Mouse (Mus musculus) hindbrain, embryonic 15.5 days (tissue): Measurements from ENCODE around the gene Cntnap4. TPM values are rescaled to one million over a fixed set of nuclear protein-coding genes. Genes with fewer than 3 reads are reported as not detected.

Source experiments
- ATAC-seq: fragments of 200-750 bp; cut with Nextera tagmentation; 2 replicates; pipeline ENCODE4 v1.8.0; 2017; ENCODE audit warnings: low read depth, moderate number of reproducible peaks, moderate TSS enrichment; ENCODE audit not compliant: low FRiP score
- H3K27ac ChIP-seq: fragments of 300-500 bp; sonication (generic); replicated peaks from 2 replicates; pipeline ENCODE4 v1.5.1; 2015; ENCODE audit warnings: mild to moderate bottlenecking, inconsistent platforms
- H3K27me3 ChIP-seq: fragments of 300-500 bp; sonication (generic); 2 replicates; pipeline ENCODE4 v1.6.1; 2015; ENCODE audit warnings: control low read depth, inconsistent platforms
- H3K36me3 ChIP-seq: fragments of 300-500 bp; sonication (generic); 2 replicates; pipeline ENCODE4 v1.6.1; 2015; ENCODE audit warnings: control low read depth, inconsistent platforms
- H3K4me1 ChIP-seq: fragments of 300-500 bp; sonication (generic); replicated peaks from 2 replicates; pipeline ENCODE4 v1.6.1; 2015; ENCODE audit warnings: control low read depth, inconsistent platforms
- H3K4me2 ChIP-seq: fragments of 300-500 bp; sonication (generic); 2 replicates; pipeline ENCODE4 v1.6.1; 2015; ENCODE audit warnings: moderate library complexity, mild to moderate bottlenecking, inconsistent platforms
- H3K4me3 ChIP-seq: fragments of 300-500 bp; sonication (generic); 2 replicates; pipeline ENCODE4 v1.5.1; 2015; ENCODE audit warnings: mild to moderate bottlenecking, inconsistent platforms
- H3K9ac ChIP-seq: fragments of 300-500 bp; sonication (generic); 2 replicates; pipeline ENCODE4 v1.6.1; 2015; ENCODE audit warnings: inconsistent platforms
- H3K9me3 ChIP-seq: fragments of 300-500 bp; sonication (generic); 2 replicates; pipeline ENCODE4 v1.6.1; 2016; ENCODE audit warnings: control low read depth, inconsistent platforms
- WGBS: fragments of 180-500 bp; shearing (Covaris S2); methylation state at CpG from one replicate; pipeline ENCODE4 v1.1.7; 2015; 5-methylcytosine and 5-hydroxymethylcytosine counted together
- polyA plus RNA-seq: library from polyadenylated mRNA; unstranded; fragments of >200 nt; fragmentation: Nextera tagmentation; extraction: Ambion mirVana; gene quantifications from 2 replicates; pipeline ENCODE4 v1.2.1, GENCODE M21; 2015

Gene Cntnap4
- polyA plus RNA-seq, 1 experiment from 2014 or later, result 21.8 TPM

GRCm38 (mm10) chr8:112610121-112610520 lies 40.3 kb downstream of the Cntnap4 start:
- WGBS, result 77% methylated on average over 6 of the region's 6 CpGs
- no peaks in the 10 kb centered on the region for H3K36me3 ChIP-seq
- 0 out of 2 replicates have a peak, but pooled peaks cover 4% of the 10 kb centered on the region for H3K4me1 ChIP-seq
- H3K4me2 ChIP-seq, result no peak overlapping the region
- H3K27me3 ChIP-seq, result no peaks in the 10 kb centered on the region
- ATAC-seq, result no peak
- no peaks in the 10 kb centered on the region for H3K9me3 ChIP-seq
- H3K9ac ChIP-seq, result no peak overlapping the region
- H3K4me3 ChIP-seq, result no peak overlapping the region
- no peak overlapping the region for H3K27ac ChIP-seq

GRCm38 (mm10) chr8:112628791-112629190 lies 58.9 kb downstream of the Cntnap4 start:
- H3K27ac ChIP-seq, result no peak overlapping the region
- no peaks in the 10 kb centered on the region for H3K9me3 ChIP-seq
- no peak for ATAC-seq
- H3K4me3 ChIP-seq, result no peak overlapping the region
- no peaks in the 10 kb centered on the region for H3K27me3 ChIP-seq
- no peak overlapping the region for H3K4me2 ChIP-seq
- H3K9ac ChIP-seq, result no peak overlapping the region
- H3K4me1 ChIP-seq, result no peaks in the 10 kb centered on the region
- no peaks in the 10 kb centered on the region for H3K36me3 ChIP-seq
- WGBS, result 82% methylated on average over 7 of the region's 7 CpGs

GRCm38 (mm10) chr8:112652657-112653056 lies 82.8 kb downstream of the Cntnap4 start:
- no peaks in the 10 kb centered on the region for H3K9me3 ChIP-seq
- no peak overlapping the region for H3K4me3 ChIP-seq
- ATAC-seq, result no peak
- no peak overlapping the region for H3K27ac ChIP-seq
- H3K4me2 ChIP-seq, result no peak overlapping the region
- no peak overlapping the region for H3K9ac ChIP-seq
- no peaks in the 10 kb centered on the region for H3K4me1 ChIP-seq
- H3K27me3 ChIP-seq, result no peaks in the 10 kb centered on the region
- 79% methylated on average over 4 of the region's 4 CpGs for WGBS
- no peaks in the 10 kb centered on the region for H3K36me3 ChIP-seq

GRCm38 (mm10) chr8:112653276-112653675 lies 83.4 kb downstream of the Cntnap4 start:
- H3K4me1 ChIP-seq, result no peaks in the 10 kb centered on the region
- no peak overlapping the region for H3K9ac ChIP-seq
- H3K4me3 ChIP-seq, result no peak overlapping the region
- H3K27me3 ChIP-seq, result no peaks in the 10 kb centered on the region
- WGBS, result 91% methylated on average over 1 of the region's 1 CpGs
- no peak overlapping the region for H3K4me2 ChIP-seq
- no peak overlapping the region for H3K27ac ChIP-seq
- no peaks in the 10 kb centered on the region for H3K36me3 ChIP-seq
- no peak for ATAC-seq
- no peaks in the 10 kb centered on the region for H3K9me3 ChIP-seq

GRCm38 (mm10) chr8:112653994-112654393 lies 84.2 kb downstream of the Cntnap4 start:
- Histone ChIP-seq H3K36me3 (no peaks in the 10 kb centered on the region), H3K27ac (no peak overlapping the region), H3K9me3 (no peaks in the 10 kb centered on the region), H3K4me1 (no peaks in the 10 kb centered on the region), H3K27me3 (no peaks in the 10 kb centered on the region), H3K9ac (no peak overlapping the region), H3K4me3 (no peak overlapping the region), H3K4me2 (no peak overlapping the region)
- no peak for ATAC-seq
- WGBS, result 48% methylated on average over 3 of the region's 3 CpGs

GRCm38 (mm10) chr8:112664067-112664466 lies 94.2 kb downstream of the Cntnap4 start:
- Histone ChIP-seq H3K36me3 (no peaks in the 10 kb centered on the region), H3K9me3 (no peaks in the 10 kb centered on the region), H3K27me3 (no peaks in the 10 kb centered on the region), H3K4me1 (no peaks in the 10 kb centered on the region), H3K9ac (no peak overlapping the region), H3K4me3 (no peak overlapping the region), H3K27ac (no peak overlapping the region), H3K4me2 (no peak overlapping the region)
- no peak for ATAC-seq
- 62% methylated on average over 3 of the region's 3 CpGs for WGBS

GRCm38 (mm10) chr8:112674671-112675070 lies 104.8 kb downstream of the Cntnap4 start:
- H3K27ac ChIP-seq, result no peak overlapping the region
- ATAC-seq, result no peak

GRCm38 (mm10) chr8:112681757-112682156 lies 111.9 kb downstream of the Cntnap4 start:
- no peak for ATAC-seq
- 82% methylated on average over 9 of the region's 9 CpGs for WGBS
- H3K4me3 ChIP-seq, result no peak overlapping the region
- H3K4me1 ChIP-seq, result no peaks in the 10 kb centered on the region
- H3K4me2 ChIP-seq, result no peak overlapping the region
- H3K27me3 ChIP-seq, result no peaks in the 10 kb centered on the region
- no peak overlapping the region for H3K9ac ChIP-seq
- H3K9me3 ChIP-seq, result no peaks in the 10 kb centered on the region
- no peaks in the 10 kb centered on the region for H3K36me3 ChIP-seq
- H3K27ac ChIP-seq, result no peak overlapping the region

More at GRCm38 (mm10) chr8:112674671-112675070, 104.8 kb downstream of the Cntnap4 start:
- Histone ChIP-seq H3K4me1 (no peaks in the 10 kb centered on the region), H3K36me3 (no peaks in the 10 kb centered on the region), H3K4me3 (no peak overlapping the region), H3K9me3 (no peaks in the 10 kb centered on the region), H3K4me2 (no peak overlapping the region), H3K27me3 (no peaks in the 10 kb centered on the region), H3K9ac (no peak overlapping the region)
- WGBS, result 57% methylated on average over 1 of the region's 1 CpGs

GRCm38 (mm10) chr8:112695708-112696107 lies 125.9 kb downstream of the Cntnap4 start:
- Histone ChIP-seq H3K27ac (no peak overlapping the region), H3K9ac (no peak overlapping the region), H3K9me3 (no peaks in the 10 kb centered on the region), H3K4me2 (no peak overlapping the region), H3K36me3 (no peaks in the 10 kb centered on the region), H3K27me3 (no peaks in the 10 kb centered on the region), H3K4me3 (no peak overlapping the region), H3K4me1 (no peaks in the 10 kb centered on the region)
- ATAC-seq, result no peak

GRCm38 (mm10) chr8:112698141-112698540 lies 128.3 kb downstream of the Cntnap4 start:
- ATAC-seq, result no peak
- Histone ChIP-seq H3K4me2 (no peak overlapping the region), H3K9ac (no peak overlapping the region), H3K27me3 (no peaks in the 10 kb centered on the region), H3K27ac (no peak overlapping the region), H3K36me3 (no peaks in the 10 kb centered on the region), H3K9me3 (no peaks in the 10 kb centered on the region), H3K4me1 (no peaks in the 10 kb centered on the region), H3K4me3 (no peak overlapping the region)
- 83% methylated on average over 3 of the region's 3 CpGs for WGBS

- Histone ChIP-seq H3K4me3 (no peak overlapping the region), H3K9me3 (no peaks in the 10 kb centered on the region), H3K4me2 (no peak overlapping the region), H3K27ac (no peak overlapping the region), H3K27me3 (no peaks in the 10 kb centered on the region), H3K36me3 (no peaks in the 10 kb centered on the region), H3K4me1 (no peaks in the 10 kb centered on the region), H3K9ac (no peak overlapping the region)
- whole genome bisulfite sequencing, result 72% methylated on average over 3 of the region's 3 CpGs
- no peak for ATAC-seq
Observed at GRCm38 (mm10) chr8:112716982-112717381, 147.1 kb downstream of the Cntnap4 start.

GRCm38 (mm10) chr8:112724918-112725317 lies 155.1 kb downstream of the Cntnap4 start:
- ATAC-seq, result no peak
- H3K9me3 ChIP-seq, result no peaks in the 10 kb centered on the region
- no peaks in the 10 kb centered on the region for H3K36me3 ChIP-seq
- H3K27me3 ChIP-seq, result no peaks in the 10 kb centered on the region
- 74% methylated on average over 9 of the region's 9 CpGs for WGBS
- H3K4me3 ChIP-seq, result no peak overlapping the region
- H3K4me2 ChIP-seq, result no peak overlapping the region
- H3K9ac ChIP-seq, result no peak overlapping the region
- H3K27ac ChIP-seq, result no peak overlapping the region
- no peaks in the 10 kb centered on the region for H3K4me1 ChIP-seq

GRCm38 (mm10) chr8:112730583-112731432 lies 161.0 kb downstream of the Cntnap4 start:
- no peak for ATAC-seq
- H3K4me3 ChIP-seq, result no peak overlapping the region
- no peak overlapping the region for H3K9ac ChIP-seq
- H3K36me3 ChIP-seq, result no peaks in the 10 kb centered on the region
- no peak overlapping the region for H3K4me2 ChIP-seq
- H3K27me3 ChIP-seq, result no peaks in the 10 kb centered on the region
- no peaks in the 10 kb centered on the region for H3K4me1 ChIP-seq
- WGBS, result 80% methylated on average over 15 of the region's 15 CpGs
- H3K27ac ChIP-seq, result no peak overlapping the region
- no peaks in the 10 kb centered on the region for H3K9me3 ChIP-seq
